Mouse (Mus musculus): ENCODE results near the gene 6820408C15Rik.

The 6820408C15Rik gene

GRCm38 (mm10) chr2:152470973-152471372 lies 55.6 kb downstream of the 6820408C15Rik start:
- peak; percentile 50 for DNase-seq (ENCODE audit: low read depth, low spot score)

GRCm38 (mm10) chr2:152472434-152472833 lies 57.0 kb downstream of the 6820408C15Rik start:
- DNase-seq (ENCODE audit: low read depth, low spot score): no peak

- DNase-seq (ENCODE audit: low read depth, low spot score): no peak
These were observed 61.4 kb downstream of the 6820408C15Rik start, which contains the start of gene Defb20 for GRCm38 (mm10) chr2:152476763-152477162. TSS of gene Defb20 (plus strand) at chr2:152477063.

GRCm38 (mm10) chr2:152480881-152481280 lies 65.5 kb downstream of the 6820408C15Rik start:
- no peak for DNase-seq (ENCODE audit: low read depth, low spot score)

- DNase-seq (ENCODE audit: low read depth, low spot score): no peak
These were observed 66.3 kb downstream of the 6820408C15Rik start for GRCm38 (mm10) chr2:152481726-152482125.

- peak; percentile 65 for DNase-seq (ENCODE audit: low read depth, low spot score)
These were observed 71.6 kb downstream of the 6820408C15Rik start for GRCm38 (mm10) chr2:152487024-152487423.

GRCm38 (mm10) chr2:152490038-152490437 lies 74.7 kb downstream of the 6820408C15Rik start, which contains the start of gene Defb22:
TSS of gene Defb22 (minus strand) at chr2:152490138.
- no peak for DNase-seq (ENCODE audit: low read depth, low spot score)

GRCm38 (mm10) chr2:152493151-152493550 lies 77.8 kb downstream of the 6820408C15Rik start:
- peak; percentile 48 for DNase-seq (ENCODE audit: low read depth, low spot score)
